Mouse (Mus musculus): ENCODE data around the gene Osbpl10.

Gene Osbpl10

DNA sequence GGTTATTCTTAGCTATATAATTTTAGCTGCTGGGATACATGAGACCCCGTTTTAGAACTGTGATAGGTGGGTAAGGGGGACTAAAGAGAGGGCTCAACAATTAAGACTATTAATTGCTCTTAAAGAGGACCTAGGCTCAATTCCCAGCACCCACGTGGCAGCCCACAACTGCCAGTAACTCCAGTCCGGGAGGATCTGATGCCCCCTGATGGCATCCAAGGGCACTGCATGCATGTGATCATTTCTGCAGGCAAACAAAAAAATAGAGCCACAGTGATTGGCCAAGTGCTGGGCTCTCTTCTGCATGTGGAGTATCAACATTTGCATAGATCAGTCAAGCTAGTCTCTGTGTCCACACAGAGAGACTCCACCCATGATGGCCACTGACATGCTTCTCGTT, 96.8 kb downstream of the Osbpl10 start:
- no peak for TF ChIP-seq GATA4 (IDR thresholded peaks at IDR 0.05; ENCODE audit: insufficient replicate concordance, low read length)

DNA sequence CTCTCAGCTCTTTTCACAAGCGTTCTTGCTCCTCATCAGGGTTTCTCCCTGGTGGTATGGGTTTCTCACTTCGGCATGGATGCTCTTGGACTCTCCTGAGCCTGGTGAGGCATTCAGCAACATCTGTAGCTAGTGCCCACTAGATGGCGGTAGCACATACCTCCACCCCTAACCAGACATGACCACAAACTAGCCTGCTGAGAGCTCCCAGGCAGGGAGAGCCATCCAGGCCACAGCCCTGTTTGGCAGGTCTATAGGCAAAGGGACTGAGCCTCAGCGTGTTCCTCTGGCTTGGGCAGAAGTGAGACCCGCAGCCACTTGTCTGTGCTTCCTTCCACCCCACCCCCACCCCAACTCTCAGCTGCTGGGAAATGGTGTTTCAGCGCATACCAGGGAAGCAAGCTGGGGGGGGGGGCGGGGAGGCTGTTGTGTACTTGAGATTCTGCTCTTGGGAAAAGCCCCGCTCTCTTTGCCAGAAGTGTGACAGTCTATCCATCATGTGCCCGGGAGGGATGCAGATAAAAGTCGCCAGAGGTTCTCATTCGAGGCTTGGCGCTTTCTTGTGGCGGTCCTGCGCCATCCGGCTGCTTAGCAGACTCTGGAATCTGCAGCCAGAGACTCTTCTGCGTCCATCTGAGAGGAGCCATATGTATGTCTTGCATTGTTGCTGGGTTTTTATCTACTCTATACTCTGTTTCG, 110.1 kb downstream of the Osbpl10 start:
- no peak for TF ChIP-seq GATA4 (IDR thresholded peaks at IDR 0.05; ENCODE audit: insufficient replicate concordance, low read length)

DNA sequence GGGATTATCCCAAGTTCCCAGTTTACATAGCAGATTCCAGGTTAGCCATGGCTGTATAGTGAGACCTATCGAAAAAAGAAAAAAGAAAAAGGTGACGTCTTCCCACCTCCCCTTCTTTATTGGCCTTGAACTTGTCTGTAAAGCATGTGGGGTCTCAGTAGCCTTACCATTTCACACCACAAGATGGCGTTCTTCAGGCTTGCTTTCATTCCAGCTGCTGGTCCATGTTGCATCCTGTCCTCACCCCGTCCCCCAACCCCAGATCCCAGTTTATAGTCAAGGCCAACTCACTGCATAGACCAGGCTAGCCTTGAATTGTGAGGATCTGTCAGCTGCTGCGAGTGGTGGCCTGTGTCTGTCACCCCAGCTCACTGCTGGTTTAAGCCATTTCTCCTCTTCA, 111.3 kb downstream of the Osbpl10 start:
- TF ChIP-seq GATA4 (IDR thresholded peaks at IDR 0.05; ENCODE audit: insufficient replicate concordance, low read length) = no peak

DNA sequence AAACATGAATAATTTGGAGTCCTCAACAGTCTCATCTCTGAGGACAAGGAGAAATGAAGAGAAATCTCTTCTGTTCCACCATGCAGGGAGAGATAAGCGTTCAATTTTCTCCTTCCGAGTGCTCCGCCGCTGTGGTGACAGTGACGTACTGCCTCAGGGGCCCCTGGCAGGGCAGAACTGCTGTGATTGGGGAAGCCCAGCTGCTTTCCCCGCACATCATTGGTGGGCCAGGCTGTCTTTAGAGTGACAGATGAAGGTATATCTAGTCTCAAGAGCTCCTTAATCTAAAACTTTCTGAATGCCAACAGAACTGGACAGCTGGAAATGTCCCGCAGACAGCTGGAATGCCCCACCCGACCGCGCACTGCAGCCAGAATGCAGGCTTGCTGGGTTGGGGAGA, 118.1 kb downstream of the Osbpl10 start:
- no peak for TF ChIP-seq GATA4 (IDR thresholded peaks at IDR 0.05; ENCODE audit: insufficient replicate concordance, low read length)

DNA sequence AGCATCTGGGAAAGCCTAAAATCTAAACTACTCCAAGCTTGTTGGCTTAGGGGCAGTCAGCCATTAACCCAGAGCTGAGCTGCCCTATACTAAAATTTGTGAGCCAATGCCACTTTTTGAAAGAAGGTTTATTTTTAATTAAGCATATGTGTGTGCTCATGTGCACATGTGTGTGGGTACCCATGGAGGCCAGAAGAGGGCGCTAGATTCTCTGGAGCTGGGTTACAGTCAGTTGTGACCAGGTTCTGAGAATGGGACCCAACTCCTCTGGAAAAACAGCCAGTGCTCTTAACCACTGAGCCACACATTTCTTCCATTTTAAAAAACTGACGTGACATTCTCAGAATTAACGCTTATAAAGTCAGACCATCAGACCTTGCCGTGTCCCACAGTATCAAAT, 119.0 kb downstream of the Osbpl10 start:
- TF ChIP-seq GATA4 (IDR thresholded peaks at IDR 0.05; ENCODE audit: insufficient replicate concordance, low read length) = no peak

DNA sequence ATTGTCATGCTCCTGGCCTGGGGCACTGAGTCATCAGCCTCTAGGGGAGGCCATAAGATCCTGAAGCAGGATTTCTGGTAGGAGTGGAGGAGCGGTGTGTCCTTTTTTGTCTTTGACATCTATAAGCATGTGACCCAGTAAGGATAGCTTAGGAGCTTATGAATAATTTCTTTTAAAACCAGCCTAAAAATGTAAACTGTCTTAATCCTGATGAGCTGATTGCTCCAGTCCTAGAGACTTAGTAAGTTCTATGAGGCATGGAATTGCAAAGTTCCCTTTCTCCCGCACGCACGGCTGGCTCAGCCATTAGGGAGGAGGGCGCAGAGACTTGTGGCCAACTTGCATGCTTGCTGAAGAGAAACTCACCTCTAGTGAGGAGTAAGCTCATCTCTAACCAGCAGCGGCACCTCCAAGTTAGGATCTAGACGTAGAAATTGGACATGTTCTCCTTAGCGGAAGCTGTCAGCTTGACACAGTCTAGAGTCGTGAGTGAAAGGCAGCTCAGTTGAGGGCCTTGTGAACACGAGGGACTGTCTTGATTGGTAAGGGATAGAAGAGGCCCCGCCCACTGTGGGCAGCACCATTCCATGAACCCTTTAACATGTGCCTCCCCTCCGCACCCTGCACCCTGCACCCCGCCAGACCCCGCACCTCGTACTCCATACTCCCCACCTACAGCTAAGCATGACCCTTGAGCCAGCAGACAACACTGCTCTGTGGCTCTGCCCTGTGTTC, 122.0 kb downstream of the Osbpl10 start:
- no peak for TF ChIP-seq GATA4 (IDR thresholded peaks at IDR 0.05; ENCODE audit: insufficient replicate concordance, low read length)

DNA sequence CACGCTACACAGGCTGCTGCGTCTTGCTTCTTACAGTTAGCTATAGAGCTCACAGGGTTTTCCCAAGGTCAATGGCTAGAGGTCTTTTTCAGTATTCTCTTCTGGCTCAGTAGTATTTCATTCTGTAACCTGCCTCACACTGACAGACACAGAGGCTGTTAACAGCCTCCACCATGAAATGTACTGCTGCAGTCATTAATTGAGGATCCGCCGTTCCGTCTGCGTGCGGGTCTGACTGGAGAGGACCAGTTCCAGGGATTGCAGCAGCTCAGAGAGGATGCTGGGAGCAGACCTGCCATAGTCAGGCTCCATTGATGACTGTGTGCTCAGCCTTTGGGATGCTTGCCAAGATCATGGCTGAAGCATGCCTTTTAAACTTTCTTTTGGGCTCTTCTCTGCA, 129.1 kb downstream of the Osbpl10 start:
- TF ChIP-seq GATA4 (IDR thresholded peaks at IDR 0.05; ENCODE audit: insufficient replicate concordance, low read length) = no peak

DNA sequence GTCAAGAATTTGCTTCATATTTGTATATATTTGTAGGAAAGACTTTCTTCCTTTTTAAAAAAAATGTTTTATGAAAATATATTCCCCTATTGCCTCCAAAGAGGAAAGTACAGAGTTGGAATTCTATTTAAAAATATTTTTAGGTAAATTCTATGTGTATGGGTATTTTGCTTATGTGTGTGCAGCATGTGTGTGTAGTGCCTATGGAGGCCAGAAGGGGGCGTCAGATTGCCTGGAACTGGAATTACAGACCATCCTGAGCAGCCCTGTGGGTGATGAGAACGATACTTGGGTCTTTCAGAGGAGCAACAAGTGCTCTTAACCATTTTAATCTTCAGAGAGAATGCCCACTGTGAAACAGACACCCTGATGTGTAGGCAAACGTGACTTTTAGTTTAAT, 132.3 kb downstream of the Osbpl10 start:
- no peak for TF ChIP-seq GATA4 (IDR thresholded peaks at IDR 0.05; ENCODE audit: insufficient replicate concordance, low read length)

DNA sequence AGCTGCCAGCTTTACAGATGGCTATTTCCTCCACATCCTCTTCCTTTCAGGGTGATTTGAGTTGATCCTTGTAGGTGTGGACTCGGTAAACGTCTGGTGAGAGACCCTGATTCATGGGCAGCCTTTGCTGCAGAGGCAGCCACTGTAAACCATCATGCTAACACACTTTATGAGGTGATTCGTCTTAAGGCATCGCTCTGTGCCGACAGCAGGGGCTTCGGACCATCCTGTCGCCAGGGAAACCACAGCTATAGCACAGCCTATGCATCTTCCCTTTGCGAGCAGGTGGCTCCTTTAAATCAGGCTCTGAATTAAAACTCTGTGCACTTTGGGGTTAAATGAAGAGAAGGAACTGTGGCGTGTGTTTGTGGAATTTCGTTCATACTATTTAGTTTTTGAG, 138.9 kb downstream of the Osbpl10 start:
- TF ChIP-seq GATA4 (IDR thresholded peaks at IDR 0.05; ENCODE audit: insufficient replicate concordance, low read length) = no peak

DNA sequence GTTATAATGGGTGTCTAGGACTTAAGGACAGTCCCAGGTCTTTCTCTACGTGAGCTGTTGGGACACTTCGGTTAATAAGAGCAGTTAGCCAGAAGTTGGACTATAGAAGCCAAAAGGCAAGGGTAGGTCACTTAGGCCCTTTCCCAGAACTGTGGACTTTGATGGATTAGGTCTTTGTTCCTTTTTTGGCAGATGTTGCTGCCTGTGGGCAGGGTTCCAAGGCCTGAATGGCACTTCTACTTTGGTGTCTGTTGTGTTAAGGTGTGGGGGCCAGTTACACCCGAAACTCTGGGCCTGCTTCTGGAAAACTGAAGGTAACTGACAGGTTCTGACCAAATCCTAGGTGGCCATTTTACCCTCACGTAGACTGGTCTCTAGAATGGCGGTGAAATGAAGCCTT, 141.9 kb downstream of the Osbpl10 start:
- no peak for TF ChIP-seq GATA4 (IDR thresholded peaks at IDR 0.05; ENCODE audit: insufficient replicate concordance, low read length)

DNA sequence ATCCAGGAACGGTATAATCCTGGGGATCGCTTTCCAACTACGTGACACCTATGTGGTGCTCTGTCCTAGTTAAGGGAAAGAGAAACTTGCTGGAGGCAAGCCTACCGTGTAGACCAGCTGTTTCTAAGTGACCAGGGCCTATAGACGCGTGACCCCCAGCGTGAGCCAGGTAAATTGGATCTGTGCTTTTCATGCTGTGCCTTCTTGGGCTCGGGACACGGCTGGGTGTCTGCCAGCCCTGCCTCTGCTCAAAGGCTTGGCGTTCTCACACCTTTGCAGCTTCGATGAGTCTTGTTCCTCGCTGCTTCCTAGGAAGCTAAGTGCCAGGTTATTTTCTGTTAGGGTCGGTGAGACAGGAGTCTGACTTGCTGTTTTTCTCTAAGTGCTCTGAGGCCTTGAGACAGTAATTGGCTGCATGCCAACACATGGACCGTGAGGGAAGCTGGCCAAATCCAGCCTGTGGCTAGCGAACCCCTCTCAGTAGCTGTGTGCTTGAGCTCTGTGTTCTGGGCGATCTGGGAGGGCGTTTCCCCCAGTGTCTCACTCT, 142.4 kb downstream of the Osbpl10 start:
- no peak for TF ChIP-seq GATA4 (IDR thresholded peaks at IDR 0.05; ENCODE audit: insufficient replicate concordance, low read length)

DNA sequence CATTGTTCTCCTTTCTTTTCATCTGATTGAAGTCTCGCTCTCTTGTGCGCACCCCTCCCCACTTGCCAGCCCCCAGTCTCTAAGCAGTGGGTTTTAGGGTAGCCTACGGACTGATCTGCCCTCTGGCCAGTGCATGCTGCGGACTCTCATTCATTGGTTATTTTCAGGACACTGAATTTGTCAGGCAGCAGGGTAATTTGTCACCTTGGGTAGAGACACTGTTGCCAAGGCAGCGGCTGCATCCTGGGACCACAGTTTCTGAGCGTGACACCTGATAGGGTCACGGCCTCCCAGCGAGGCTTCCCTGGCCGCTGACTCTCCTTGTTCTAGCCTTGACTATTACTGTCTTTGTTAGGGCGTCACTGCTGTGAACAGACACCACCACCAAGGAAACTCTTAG, 149.0 kb downstream of the Osbpl10 start:
- TF ChIP-seq GATA4 (IDR thresholded peaks at IDR 0.05; ENCODE audit: insufficient replicate concordance, low read length) = no peak

DNA sequence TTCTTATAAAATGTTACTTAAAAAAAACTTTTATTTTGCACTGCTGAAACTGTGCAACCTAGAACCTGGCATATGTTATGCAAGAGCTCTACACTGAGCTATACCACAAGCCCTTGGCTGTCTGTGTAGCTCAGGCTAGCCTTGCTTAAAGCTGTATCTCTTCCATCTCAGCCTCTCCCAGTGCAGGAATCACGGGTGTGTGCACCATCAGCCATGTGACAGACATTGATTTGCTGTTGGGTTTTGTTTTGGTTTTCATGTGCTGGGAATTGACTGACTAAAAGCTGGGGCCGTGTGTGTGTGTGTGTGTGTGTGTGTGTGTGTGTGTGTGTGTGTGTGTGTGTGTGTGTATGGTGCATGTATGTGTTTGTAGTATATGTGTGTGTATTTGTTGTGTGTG, 155.6 kb downstream of the Osbpl10 start:
- TF ChIP-seq GATA4 (IDR thresholded peaks at IDR 0.05; ENCODE audit: insufficient replicate concordance, low read length) = no peak

DNA sequence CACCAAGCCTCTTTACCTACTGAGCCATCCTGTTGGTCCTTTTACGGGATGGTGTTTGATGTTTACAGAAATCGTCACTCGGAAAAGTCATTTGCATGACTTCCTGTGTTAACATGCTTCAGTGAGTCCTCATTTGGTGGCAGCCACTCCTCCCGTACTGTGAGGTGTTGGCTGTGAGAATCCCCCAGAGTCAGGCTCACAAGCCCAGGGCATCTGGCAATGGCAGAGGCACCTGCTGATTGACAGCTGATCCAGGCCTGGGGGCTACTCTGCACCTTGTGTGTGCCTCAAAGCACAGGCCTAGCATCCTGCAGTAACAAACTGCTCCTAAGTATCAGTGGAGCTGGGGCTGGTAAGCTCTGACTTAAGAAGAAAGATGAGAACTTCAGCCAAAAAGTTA, 156.4 kb downstream of the Osbpl10 start:
- no peak for TF ChIP-seq GATA4 (IDR thresholded peaks at IDR 0.05; ENCODE audit: insufficient replicate concordance, low read length)

DNA sequence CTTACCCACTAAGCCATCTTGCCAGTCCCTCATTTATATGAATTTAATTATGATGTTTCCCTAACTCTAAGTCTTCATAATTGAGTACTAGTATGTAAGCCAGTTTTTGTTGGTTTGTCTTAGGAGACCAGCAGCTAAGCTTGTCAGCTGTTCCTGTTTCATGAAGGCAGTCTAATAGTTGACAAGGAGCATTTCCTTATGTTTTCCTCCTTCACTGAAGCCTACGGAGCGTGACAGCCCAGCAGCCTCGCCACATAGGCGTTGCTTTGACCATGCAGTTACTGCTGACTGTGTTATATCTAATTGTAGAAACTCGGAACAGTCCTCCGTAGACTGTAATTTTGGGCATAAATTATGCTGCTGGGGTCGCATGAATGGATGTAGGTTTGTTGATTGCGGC, 157.0 kb downstream of the Osbpl10 start:
- no peak for TF ChIP-seq GATA4 (IDR thresholded peaks at IDR 0.05; ENCODE audit: insufficient replicate concordance, low read length)

DNA sequence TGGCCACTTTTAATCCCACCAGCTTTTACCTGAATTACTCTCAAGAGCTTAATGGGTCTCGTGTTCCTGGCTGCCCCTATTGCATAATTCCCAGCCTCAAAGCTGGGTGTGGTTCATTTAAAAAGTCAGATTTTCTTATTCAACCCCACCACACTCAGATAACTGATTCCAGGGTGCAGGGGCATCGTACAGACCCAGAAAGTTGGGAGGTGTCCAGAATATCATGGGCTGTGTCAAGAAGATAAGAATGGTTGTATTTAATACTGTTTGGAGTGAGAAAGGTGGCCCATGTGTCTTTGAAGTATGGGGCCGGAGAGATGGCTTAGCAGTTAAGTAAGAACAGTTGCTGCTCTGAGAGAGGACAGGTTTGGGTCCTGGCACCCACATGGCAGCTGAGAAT, 159.5 kb downstream of the Osbpl10 start:
- TF ChIP-seq GATA4 (IDR thresholded peaks at IDR 0.05; ENCODE audit: insufficient replicate concordance, low read length) = no peak

Data from liver, adult (tissue).